Mouse (Mus musculus) olfactory bulb, adult 2 months (tissue): Measurements from ENCODE around the gene Lifr.

Experiments
- CTCF ChIP-seq: fragments of 200-500 bp; IDR thresholded peaks from 2 replicates; pipeline ENCODE4 v1.5.1; 2012; ENCODE audit warnings: low read depth, mild to moderate bottlenecking, low read length, moderate library complexity; ENCODE audit not compliant: insufficient read depth
- POLR2A ChIP-seq: fragments of 200-500 bp; IDR thresholded peaks from 2 replicates; pipeline ENCODE4 v1.6.1; 2012; ENCODE audit warnings: mild to moderate bottlenecking, low read depth, low read length, moderate library complexity; ENCODE audit not compliant: insufficient read depth

DNA sequence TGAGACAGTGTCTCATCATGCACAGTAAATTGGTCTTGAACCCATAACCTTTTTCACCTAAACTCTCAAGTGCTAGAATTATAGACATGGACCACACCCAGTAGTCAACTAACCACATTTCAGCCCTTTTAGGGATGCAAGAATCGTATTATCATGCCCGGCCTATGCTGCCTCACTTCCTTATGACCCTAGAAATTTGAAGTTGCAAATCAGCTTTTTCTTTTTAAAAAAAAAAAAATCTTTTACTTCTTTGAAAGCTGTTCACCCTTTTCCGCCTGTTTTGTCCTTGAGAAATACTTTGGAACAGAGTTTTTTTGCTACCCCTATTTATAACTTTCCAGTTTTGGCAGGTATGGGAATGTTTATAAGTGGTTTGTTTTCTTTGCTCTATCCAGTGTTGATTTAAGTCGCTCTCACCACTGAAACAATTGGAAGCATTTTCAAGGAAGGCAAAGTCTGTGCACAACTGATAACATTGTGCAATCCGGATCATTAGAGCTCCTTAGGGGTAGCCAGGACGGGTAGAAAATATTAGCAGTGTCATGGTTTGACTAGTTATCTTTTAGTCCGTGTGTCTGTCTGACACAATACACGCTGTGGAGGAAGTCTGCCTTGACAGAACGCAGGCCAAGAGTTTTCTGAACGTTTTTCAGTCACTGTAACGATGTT is 46.2 kb upstream of the Lifr start:
- no peak for TF ChIP-seq CTCF
- no peak for TF ChIP-seq POLR2A
